Mouse (Mus musculus) CH12.LX (cell line): ENCODE results near the gene Safb2. TPM values are rescaled to one million over a fixed set of nuclear protein-coding genes. Genes with fewer than 3 reads are reported as not detected.

ENCODE experiments used
- DNase-seq: peaks from one replicate; pipeline ENCODE4 v3.0.0-alpha.2; 2013; ENCODE audit errors: extremely low read depth
- H3K27ac ChIP-seq: 2 replicates; pipeline ENCODE4 v1.5.1; 2012; ENCODE audit warnings: low read depth, mild to moderate bottlenecking, control low read depth, moderate library complexity; ENCODE audit not compliant: insufficient read depth
- H3K27me3 ChIP-seq: replicated peaks from 2 replicates; pipeline ENCODE3; 2012; ENCODE audit warnings: inconsistent platforms
- H3K36me3 ChIP-seq, 2 experiments: replicated peaks in 1 of 2; 2 replicates each; pipeline versions ENCODE3 to v1.6.1; 2012; ENCODE audit warnings: inconsistent platforms in 1 of 2, low read length in 1 of 2, mild to moderate bottlenecking in 1 of 2, mixed read lengths in 1 of 2, moderate library complexity in 1 of 2; ENCODE audit not compliant: control insufficient read depth in 1 of 2, insufficient read depth in 1 of 2
- H3K4me1 ChIP-seq, 2 experiments: 2 replicates each; pipeline ENCODE4 v1.6.1; 2012; ENCODE audit warnings: inconsistent platforms in 1 of 2, moderate library complexity in 1 of 2; ENCODE audit not compliant: insufficient read depth in 2 of 2, control insufficient read depth in 1 of 2
- H3K4me2 ChIP-seq: 2 replicates; pipeline ENCODE4 v1.6.1; 2012; ENCODE audit warnings: low read depth, mild to moderate bottlenecking, control low read depth; ENCODE audit not compliant: poor library complexity, insufficient read depth, severe bottlenecking
- H3K4me3 ChIP-seq, 3 experiments: fragments of 150-350 bp in 1 of 3; sonication (generic) in 1 of 3; replicated peaks in 1 of 3; 2 replicates each; pipeline versions ENCODE3 to v1.5.1; 2011 to 2012; ENCODE audit warnings: low read depth in 2 of 3, low read length in 2 of 3, mild to moderate bottlenecking in 2 of 3, moderate library complexity in 2 of 3, control low read depth in 1 of 3, improper control_type of control experiment in 1 of 3, inconsistent platforms in 1 of 3, mixed read lengths in 1 of 3; ENCODE audit not compliant: poor library complexity in 1 of 3
- H3K79me2 ChIP-seq: replicated peaks from 2 replicates; pipeline ENCODE4 v1.6.1; 2012; ENCODE audit warnings: mild to moderate bottlenecking, moderate library complexity; ENCODE audit not compliant: control insufficient read depth, poor library complexity, insufficient read depth, severe bottlenecking; ENCODE audit errors: extremely low read depth
- H3K9ac ChIP-seq: 2 replicates; pipeline ENCODE4 v1.6.1; 2012; ENCODE audit warnings: low read depth, mild to moderate bottlenecking, control low read depth, moderate library complexity; ENCODE audit not compliant: insufficient read depth
- H3K9me3 ChIP-seq: replicated peaks from 2 replicates; pipeline ENCODE3; 2012; ENCODE audit warnings: low read length, inconsistent platforms, mixed read lengths
- BHLHE40 ChIP-seq: IDR thresholded peaks from 2 replicates; pipeline ENCODE4 v1.6.1; 2011; ENCODE audit warnings: mild to moderate bottlenecking, low read depth, low read length, improper control_type of control experiment
- CHD2 ChIP-seq: IDR thresholded peaks from 2 replicates; pipeline ENCODE4 v1.6.1; 2011; ENCODE audit warnings: low read length, improper control_type of control experiment
- CTCF ChIP-seq, 2 experiments: IDR thresholded peaks in 1 of 2; conservative IDR thresholded peaks in 1 of 2; 2 replicates each; pipeline ENCODE4 v1.5.1; 2011 to 2012; ENCODE audit warnings: low read depth in 2 of 2, low read length in 2 of 2, improper control_type of control experiment in 1 of 2, inconsistent platforms in 1 of 2, mild to moderate bottlenecking in 1 of 2, moderate library complexity in 1 of 2
- ELF1 ChIP-seq: IDR thresholded peaks from 2 replicates; pipeline ENCODE4 v1.6.1; 2014; ENCODE audit warnings: low read depth, mild to moderate bottlenecking, inconsistent platforms, low read length, improper control_type of control experiment
- ETS1 ChIP-seq: conservative IDR thresholded peaks from 2 replicates; pipeline ENCODE4 v1.6.1; 2012; ENCODE audit warnings: low read depth, mild to moderate bottlenecking, inconsistent platforms, low read length, improper control_type of control experiment, moderate library complexity
- GABPA ChIP-seq: IDR thresholded peaks from 2 replicates; pipeline ENCODE4 v1.6.1; 2012; ENCODE audit warnings: low read depth, low read length, improper control_type of control experiment, inconsistent platforms; ENCODE audit not compliant: insufficient replicate concordance
- HCFC1 ChIP-seq: IDR thresholded peaks from 2 replicates; pipeline ENCODE4 v1.6.1; 2012; ENCODE audit warnings: low read depth, mild to moderate bottlenecking, inconsistent platforms, low read length, improper control_type of control experiment
- IRF4 ChIP-seq: IDR thresholded peaks from 2 replicates; pipeline ENCODE4 v1.6.1; 2014; ENCODE audit warnings: low read depth, mild to moderate bottlenecking, inconsistent platforms, low read length, improper control_type of control experiment
- JUND ChIP-seq: conservative IDR thresholded peaks from 2 replicates; pipeline ENCODE4 v1.6.1; 2011; ENCODE audit warnings: low read depth, low read length, improper control_type of control experiment
- KAT2A ChIP-seq: IDR thresholded peaks from 2 replicates; pipeline ENCODE4 v1.6.1; 2012; ENCODE audit warnings: low read length, improper control_type of control experiment, inconsistent platforms; ENCODE audit not compliant: insufficient replicate concordance
- MAFK ChIP-seq: IDR thresholded peaks from 2 replicates; pipeline ENCODE4 v1.6.1; 2011; ENCODE audit warnings: low read length, improper control_type of control experiment; ENCODE audit not compliant: insufficient replicate concordance
- MAX ChIP-seq: IDR thresholded peaks from 2 replicates; pipeline ENCODE4 v1.6.1; 2011; ENCODE audit warnings: low read length, improper control_type of control experiment
- MAZ ChIP-seq: IDR thresholded peaks from 2 replicates; pipeline ENCODE4 v1.6.1; 2012; ENCODE audit warnings: low read depth, mild to moderate bottlenecking, inconsistent platforms, low read length, improper control_type of control experiment, moderate library complexity
- MXI1 ChIP-seq: IDR thresholded peaks from 2 replicates; pipeline ENCODE4 v1.6.1; 2011; ENCODE audit warnings: mild to moderate bottlenecking, low read depth, low read length, improper control_type of control experiment
- MYC ChIP-seq: IDR thresholded peaks from 2 replicates; pipeline ENCODE4 v1.6.1; 2011; ENCODE audit warnings: low read depth, mild to moderate bottlenecking, improper control_type of control experiment, low read length
- NELFE ChIP-seq: IDR thresholded peaks from 2 replicates; pipeline ENCODE4 v1.6.1; 2011; ENCODE audit warnings: low read depth, low read length, improper control_type of control experiment
- NRF1 ChIP-seq: IDR thresholded peaks from 2 replicates; pipeline ENCODE4 v1.6.1; 2014; ENCODE audit warnings: low read depth, mild to moderate bottlenecking, inconsistent platforms, low read length, improper control_type of control experiment, moderate library complexity
- POLR2A ChIP-seq: IDR thresholded peaks from 2 replicates; pipeline ENCODE4 v1.6.1; 2011; ENCODE audit warnings: low read depth, mild to moderate bottlenecking, improper control_type of control experiment, low read length
- POLR2AphosphoS2 ChIP-seq: IDR thresholded peaks from 2 replicates; pipeline ENCODE4 v1.6.1; 2011; ENCODE audit warnings: low read depth, low read length, improper control_type of control experiment
- SIN3A ChIP-seq: IDR thresholded peaks from 2 replicates; pipeline ENCODE4 v1.6.1; 2012; ENCODE audit warnings: low read length, improper control_type of control experiment, inconsistent platforms
- SMC3 ChIP-seq: IDR thresholded peaks from 2 replicates; pipeline ENCODE4 v1.6.1; 2011; ENCODE audit warnings: low read depth, low read length, improper control_type of control experiment
- TBP ChIP-seq: conservative IDR thresholded peaks from 2 replicates; pipeline ENCODE4 v1.6.1; 2011; ENCODE audit warnings: low read depth, low read length, improper control_type of control experiment
- TCF12 ChIP-seq: IDR thresholded peaks from 2 replicates; pipeline ENCODE4 v1.6.1; 2014; ENCODE audit warnings: low read depth, mild to moderate bottlenecking, inconsistent platforms, low read length, improper control_type of control experiment
- USF1 ChIP-seq: IDR thresholded peaks from 2 replicates; pipeline ENCODE4 v1.6.1; 2014; ENCODE audit warnings: low read depth, mild to moderate bottlenecking, inconsistent platforms, low read length, improper control_type of control experiment
- USF2 ChIP-seq: conservative IDR thresholded peaks from 2 replicates; pipeline ENCODE4 v1.6.1; 2011; ENCODE audit warnings: low read depth, low read length, improper control_type of control experiment
- ZC3H11A ChIP-seq: IDR thresholded peaks from 2 replicates; pipeline ENCODE4 v1.6.1; 2012; ENCODE audit warnings: low read depth, mild to moderate bottlenecking, inconsistent platforms, low read length, improper control_type of control experiment
- ZMIZ1 ChIP-seq: IDR thresholded peaks from 2 replicates; pipeline ENCODE4 v1.6.1; 2012; ENCODE audit warnings: low read depth, mild to moderate bottlenecking, inconsistent platforms, low read length, improper control_type of control experiment
- ZNF384 ChIP-seq: IDR thresholded peaks from 2 replicates; pipeline ENCODE4 v1.6.1; 2012; ENCODE audit warnings: low read depth, low read length, improper control_type of control experiment, inconsistent platforms
- dilution Hi-C: fragments of 300-500 bp; cut with MboI; formaldehyde crosslinking; loops from 2 replicates; pipeline ENCODE4 v1.14.3; 2020; ENCODE audit warnings: low sequenced_read_pairs; ENCODE audit not compliant: extremely low pct_unique_long_range_greater_than_20kb, extremely low pct_ligation_motif_present
- in situ Hi-C: fragments of 300-500 bp; cut with MboI; formaldehyde crosslinking; loops from 3 replicates; pipeline ENCODE4 v1.14.3; 2019; ENCODE audit warnings: low sequenced_read_pairs, low pct_ligation_motif_present, low pct_unique_long_range_greater_than_20kb, mixed read lengths
- polyA plus RNA-seq: library from polyadenylated mRNA; unstranded; fragments of >175 nt; gene quantifications from 2 replicates; pipeline ENCODE4 v1.2.1, GENCODE M21; 2012; ENCODE audit warnings: low read depth; ENCODE audit not compliant: insufficient read length
- total RNA-seq, 2 experiments: library from RNA; depleted of rRNA; stranded (reverse); fragments of 300-350 nt in 1 of 2; fragments of >200 nt in 1 of 2; gene quantifications; 2 replicates each; pipeline ENCODE4 v1.2.3; 2012 to 2014

Gene Safb2
- total and polyA plus RNA-seq, 3 experiments, result 13.8 to 170 (median 74.0) TPM

DNA sequence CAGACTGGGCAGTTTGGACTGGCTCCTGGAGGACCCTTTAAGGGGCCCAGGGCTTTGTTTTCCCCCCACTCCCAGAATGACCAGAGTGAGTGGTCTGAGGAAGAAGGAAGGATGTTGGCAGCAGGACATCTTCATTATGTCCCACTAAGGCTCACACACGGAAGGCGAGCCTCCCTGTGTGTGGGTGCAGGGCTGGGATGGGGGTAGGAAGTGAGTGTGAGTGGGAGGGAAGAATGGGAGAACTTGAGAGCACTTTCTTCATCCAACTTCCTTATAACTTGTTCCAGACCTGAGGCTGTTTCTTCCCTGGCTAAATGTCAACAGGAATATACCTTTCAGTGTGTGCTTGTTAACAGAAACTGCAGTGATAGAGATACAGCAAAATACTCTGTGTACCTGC lies 26.9 kb upstream of the Safb2 start:
- H3K9ac ChIP-seq, result no peak overlapping the region

DNA sequence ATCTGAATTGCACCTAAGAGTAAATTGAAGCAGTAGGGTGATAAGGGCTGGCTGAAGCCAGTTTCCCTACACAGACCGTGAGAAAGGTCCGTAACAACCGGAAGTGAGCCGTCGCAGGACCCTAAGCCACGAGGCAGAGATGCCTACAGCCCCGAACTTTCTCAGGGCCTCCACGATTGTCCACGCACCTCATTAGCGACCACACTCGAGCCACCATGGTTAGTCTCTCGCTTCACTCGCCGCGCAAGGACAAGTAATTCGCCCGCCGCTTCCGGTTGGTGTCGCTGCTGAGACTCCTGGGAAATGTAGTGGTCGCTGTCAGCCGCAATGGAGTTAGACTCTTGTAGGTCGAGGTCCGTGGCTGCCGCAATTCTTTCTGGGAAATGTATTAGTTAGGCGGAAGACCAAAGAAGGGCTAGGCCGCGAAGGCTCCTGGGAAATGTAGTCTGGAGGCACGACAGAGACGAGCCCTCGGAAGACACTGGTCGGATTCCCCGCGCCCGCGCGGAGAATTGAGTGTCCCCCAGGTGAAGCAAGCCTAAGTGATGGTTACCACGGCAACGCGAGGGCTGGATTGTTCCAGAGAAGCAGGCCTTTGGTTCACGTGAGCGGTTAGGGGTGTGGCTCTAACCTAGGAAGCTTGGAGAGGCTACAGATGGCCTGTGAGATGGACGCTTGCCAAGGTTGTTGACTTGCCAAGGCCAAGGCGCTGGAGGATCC lies 25.2 kb upstream of the Safb2 start, which contains the start of gene 2410015M20Rik:
Gene 2410015M20Rik, minus strand, starts transcription at position 320 of the 720 bp plus-strand sequence.
- peak within 1 kb of the TSS; percentile 96 for H3K9ac ChIP-seq
- peaks cover 34% of the 10 kb centered on the region for H3K79me2 ChIP-seq
- H3K4me2 ChIP-seq, result peak within 1 kb of the TSS; percentile 89
- H3K36me3 ChIP-seq, result peaks cover 39 to 47% of the 10 kb centered on the region in 2 experiments
- peak within 1 kb of the TSS; percentile 67 to 99 (median 79) for H3K4me3 ChIP-seq
- peak within 1 kb of the TSS; percentile 24 for H3K27ac ChIP-seq
- DNase-seq, result peak; percentile 98
- H3K4me1 ChIP-seq, result peaks cover 6 to 45% of the 10 kb centered on the region in 2 experiments
- H3K9me3 ChIP-seq, result no peaks in the 10 kb centered on the region
- peak; percentile 80 for TF ChIP-seq MAX
- peak in 1 of 2 experiments; percentile 54; a peak in 2 of 4 replicates for TF ChIP-seq CTCF (conservative IDR thresholded peaks at IDR 0.05 in 1 of 2, IDR thresholded peaks at IDR 0.05 in 1 of 2; ENCODE audit: low read depth in 2 of 2, low read length in 2 of 2)
- TF ChIP-seq POLR2AphosphoS2, result peak; percentile 90; the same call in 1 of the 2 replicates
- TF ChIP-seq USF1, result peak; percentile 40
- peak; percentile 66 for TF ChIP-seq NRF1
- TF ChIP-seq POLR2A, result peak; percentile 86
- peak; percentile 76 for TF ChIP-seq IRF4
- peak; percentile 93; the same call in 1 of the 2 replicates for TF ChIP-seq KAT2A
- no peak for TF ChIP-seq TBP
- peak; percentile 100 for TF ChIP-seq HCFC1
- TF ChIP-seq USF2, result no peak
- no peak for TF ChIP-seq CHD2
- peak; percentile 57; the same call in 1 of the 2 replicates for TF ChIP-seq GABPA
- peak; percentile 12; the same call in 1 of the 2 replicates for TF ChIP-seq SMC3
- TF ChIP-seq BHLHE40, result peak; percentile 80
- peak; percentile 92 for TF ChIP-seq SIN3A
- TF ChIP-seq MAFK, result no peak
- peak; percentile 91 for TF ChIP-seq MXI1
- TF ChIP-seq ZMIZ1, result peak; percentile 71
- peak; percentile 97 for TF ChIP-seq ELF1
- TF ChIP-seq MYC, result peak; percentile 87
- TF ChIP-seq NELFE, result peak; percentile 86
- TF ChIP-seq MAZ, result no peak
- TF ChIP-seq JUND, result no peak
- TF ChIP-seq TCF12, result peak; percentile 83; the same call in 1 of the 2 replicates
- no peak for TF ChIP-seq ZNF384
- peak; percentile 47; the same call in 1 of the 2 replicates for TF ChIP-seq ETS1
- in situ Hi-C loops (no loop called here), dilution Hi-C loops (no loop called here)
- H3K27me3 ChIP-seq, result no peaks in the 10 kb centered on the region

More for the DNA sequence above, 26.9 kb upstream of the Safb2 start:
- TF ChIP-seq MAFK, result no peak
- no peak for TF ChIP-seq CHD2
- no peak for TF ChIP-seq ZC3H11A
- no peak for TF ChIP-seq USF2
- TF ChIP-seq NRF1, result no peak
- no peak for TF ChIP-seq IRF4
- TF ChIP-seq, all 38 proteins: peak for 0
- peaks cover 51% of the 10 kb centered on the region for H3K79me2 ChIP-seq
- peaks cover 18 to 60% of the 10 kb centered on the region in 2 experiments for H3K4me1 ChIP-seq
- no peaks in the 10 kb centered on the region for H3K9me3 ChIP-seq
- H3K27me3 ChIP-seq, result no peaks in the 10 kb centered on the region
- in situ Hi-C loops, result no loop called here
- H3K4me2 ChIP-seq, result no peak overlapping the region
- dilution Hi-C loops, result no loop called here
- H3K27ac ChIP-seq, result no peak overlapping the region
- H3K4me3 ChIP-seq, result no peak overlapping the region
- peaks cover 39 to 47% of the 10 kb centered on the region in 2 experiments for H3K36me3 ChIP-seq
- no peak for DNase-seq
